Mouse (Mus musculus): Measurements from ENCODE around the gene Man2a2. TPM values are rescaled to one million over a fixed set of nuclear protein-coding genes. Genes with fewer than 3 reads are reported as not detected.

The Man2a2 gene
- total and polyA plus RNA-seq, 3 experiments: 12.5 to 46.3 (median 44.3) TPM

DNA sequence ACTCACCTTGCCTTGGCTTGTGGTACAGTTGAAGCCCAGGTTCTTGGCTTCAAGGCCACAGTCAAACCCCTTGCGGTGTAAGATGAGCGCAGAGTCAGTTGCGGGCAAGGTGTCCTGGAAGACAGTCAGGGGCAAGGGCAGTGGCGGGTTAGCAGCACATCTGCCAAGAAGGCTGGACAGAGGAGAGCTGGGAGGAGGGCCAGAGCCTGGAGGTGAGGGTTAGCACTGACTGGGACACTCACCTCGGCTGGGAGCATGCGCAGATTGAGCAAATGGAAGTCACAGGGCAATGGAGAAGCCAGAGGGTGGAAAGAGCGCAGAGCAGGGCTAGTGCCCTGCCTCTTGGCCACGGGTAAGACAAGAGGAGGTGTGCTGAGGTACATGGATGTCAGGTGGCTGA lies 18.3 kb downstream of the Man2a2 start:
- dilution Hi-C loops (cut with MboI; ENCODE audit: extremely low pct_ligation_motif_present, extremely low pct_unique_long_range_greater_than_20kb, low sequenced_read_pairs) (no loop called here), in situ Hi-C loops (cut with MboI; ENCODE audit: low pct_ligation_motif_present, low pct_unique_long_range_greater_than_20kb, low sequenced_read_pairs) (no loop called here)
- H3K9ac ChIP-seq (ENCODE audit: insufficient read depth, low read depth): no peak overlapping the region
- DNase-seq (ENCODE audit: extremely low read depth): no peak
- H3K27ac ChIP-seq (ENCODE audit: insufficient read depth, low read depth): no peak overlapping the region
- H3K4me2 ChIP-seq (ENCODE audit: insufficient read depth, low read depth, poor library complexity, severe bottlenecking): no peak overlapping the region
- H3K4me1 ChIP-seq (ENCODE audit: control insufficient read depth in 1 of 2, insufficient read depth in 2 of 2): no peaks in the 10 kb centered on the region
- no peak overlapping the region for H3K4me3 ChIP-seq (replicated peaks in 1 of 3; ENCODE audit: low read depth in 2 of 3, low read length in 2 of 3, poor library complexity in 1 of 3)
- peaks cover 63 to 85% of the 10 kb centered on the region in 2 experiments for H3K36me3 ChIP-seq (replicated peaks in 1 of 2; ENCODE audit: control insufficient read depth in 1 of 2, insufficient read depth in 1 of 2, low read length in 1 of 2)
- no peaks in the 10 kb centered on the region for H3K9me3 ChIP-seq (replicated peaks; ENCODE audit: low read length)
- no peaks in the 10 kb centered on the region for H3K27me3 ChIP-seq (replicated peaks)
- no peak for TF ChIP-seq UBTF (IDR thresholded peaks at IDR 0.05; ENCODE audit: low read depth, low read length)
- TF ChIP-seq PAX5 (IDR thresholded peaks at IDR 0.05; ENCODE audit: low read length): no peak
- no peak for TF ChIP-seq ETS1 (conservative IDR thresholded peaks at IDR 0.05; ENCODE audit: low read depth, low read length)
- H3K79me2 ChIP-seq (replicated peaks; ENCODE audit: control insufficient read depth, extremely low read depth, insufficient read depth, poor library complexity, severe bottlenecking): no peaks in the 10 kb centered on the region

GRCm38 (mm10) chr7:80350808-80351207 lies 20.4 kb downstream of the Man2a2 start:
- Histone ChIP-seq H3K9me3 (replicated peaks; ENCODE audit: low read length) (peaks cover under 1% of the 10 kb centered on the region), H3K36me3 (replicated peaks in 1 of 2; ENCODE audit: control insufficient read depth in 1 of 2, insufficient read depth in 1 of 2, low read length in 1 of 2) (peaks cover 46 to 69% of the 10 kb centered on the region in 2 experiments), H3K4me3 (replicated peaks in 1 of 3; ENCODE audit: low read depth in 2 of 3, low read length in 2 of 3, poor library complexity in 1 of 3) (no peak overlapping the region), H3K9ac (ENCODE audit: insufficient read depth, low read depth) (no peak overlapping the region), H3K4me1 (ENCODE audit: control insufficient read depth in 1 of 2, insufficient read depth in 2 of 2) (peaks cover 0 to 8% of the 10 kb centered on the region in 2 experiments; a peak in 1 of 4 replicates), H3K27ac (ENCODE audit: insufficient read depth, low read depth) (no peak overlapping the region), H3K4me2 (ENCODE audit: insufficient read depth, low read depth, poor library complexity, severe bottlenecking) (no peak overlapping the region), H3K79me2 (replicated peaks; ENCODE audit: control insufficient read depth, extremely low read depth, insufficient read depth, poor library complexity, severe bottlenecking) (no peaks in the 10 kb centered on the region), H3K27me3 (replicated peaks) (no peaks in the 10 kb centered on the region)
- DNase-seq (ENCODE audit: extremely low read depth): no peak
- in situ Hi-C loops (cut with MboI; ENCODE audit: low pct_ligation_motif_present, low pct_unique_long_range_greater_than_20kb, low sequenced_read_pairs): no loop called here
- TF ChIP-seq MXI1 (IDR thresholded peaks at IDR 0.05; ENCODE audit: low read depth, low read length) (no peak), JUND (conservative IDR thresholded peaks at IDR 0.05; ENCODE audit: low read depth, low read length) (no peak), MAX (IDR thresholded peaks at IDR 0.05; ENCODE audit: low read length) (no peak), MAFK (IDR thresholded peaks at IDR 0.05; ENCODE audit: insufficient replicate concordance, low read length) (no peak), NRF1 (IDR thresholded peaks at IDR 0.05; ENCODE audit: low read depth, low read length) (no peak), SMC3 (IDR thresholded peaks at IDR 0.05; ENCODE audit: low read depth, low read length) (no peak), TBP (conservative IDR thresholded peaks at IDR 0.05; ENCODE audit: low read depth, low read length) (no peak), MYC (IDR thresholded peaks at IDR 0.05; ENCODE audit: low read depth, low read length) (no peak)
- dilution Hi-C loops (cut with MboI; ENCODE audit: extremely low pct_ligation_motif_present, extremely low pct_unique_long_range_greater_than_20kb, low sequenced_read_pairs): no loop called here

- no peak for DNase-seq (ENCODE audit: extremely low read depth)
- Histone ChIP-seq H3K9me3 (replicated peaks; ENCODE audit: low read length) (peaks cover 6% of the 10 kb centered on the region), H3K27ac (ENCODE audit: insufficient read depth, low read depth) (no peak overlapping the region), H3K4me3 (replicated peaks in 1 of 3; ENCODE audit: low read depth in 2 of 3, low read length in 2 of 3, poor library complexity in 1 of 3) (no peak overlapping the region), H3K79me2 (replicated peaks; ENCODE audit: control insufficient read depth, extremely low read depth, insufficient read depth, poor library complexity, severe bottlenecking) (no peaks in the 10 kb centered on the region), H3K27me3 (replicated peaks) (no peaks in the 10 kb centered on the region), H3K4me2 (ENCODE audit: insufficient read depth, low read depth, poor library complexity, severe bottlenecking) (no peak overlapping the region), H3K36me3 (replicated peaks in 1 of 2; ENCODE audit: control insufficient read depth in 1 of 2, insufficient read depth in 1 of 2, low read length in 1 of 2) (peaks cover 30 to 50% of the 10 kb centered on the region in 2 experiments), H3K4me1 (ENCODE audit: control insufficient read depth in 1 of 2, insufficient read depth in 2 of 2) (peaks cover 5 to 16% of the 10 kb centered on the region in 2 experiments), H3K9ac (ENCODE audit: insufficient read depth, low read depth) (no peak overlapping the region)
- no peak for TF ChIP-seq UBTF (IDR thresholded peaks at IDR 0.05; ENCODE audit: low read depth, low read length)
- no peak for TF ChIP-seq USF2 (conservative IDR thresholded peaks at IDR 0.05; ENCODE audit: low read depth, low read length)
- TF ChIP-seq ETS1 (conservative IDR thresholded peaks at IDR 0.05; ENCODE audit: low read depth, low read length): no peak
- no peak for TF ChIP-seq ZMIZ1 (IDR thresholded peaks at IDR 0.05; ENCODE audit: low read depth, low read length)
- TF ChIP-seq TCF12 (IDR thresholded peaks at IDR 0.05; ENCODE audit: low read depth, low read length): no peak
- no peak for TF ChIP-seq KAT2A (IDR thresholded peaks at IDR 0.05; ENCODE audit: insufficient replicate concordance, low read length)
- TF ChIP-seq IRF4 (IDR thresholded peaks at IDR 0.05; ENCODE audit: low read depth, low read length): no peak
- no peak for TF ChIP-seq MAX (IDR thresholded peaks at IDR 0.05; ENCODE audit: low read length)
- TF ChIP-seq ZC3H11A (IDR thresholded peaks at IDR 0.05; ENCODE audit: low read depth, low read length): no peak
- TF ChIP-seq SMC3 (IDR thresholded peaks at IDR 0.05; ENCODE audit: low read depth, low read length): no peak
- in situ Hi-C loops (cut with MboI; ENCODE audit: low pct_ligation_motif_present, low pct_unique_long_range_greater_than_20kb, low sequenced_read_pairs): no loop called here
- dilution Hi-C loops (cut with MboI; ENCODE audit: extremely low pct_ligation_motif_present, extremely low pct_unique_long_range_greater_than_20kb, low sequenced_read_pairs): no loop called here
Observed at GRCm38 (mm10) chr7:80347670-80348586, 23.2 kb downstream of the Man2a2 start.
